Mouse (Mus musculus): ENCODE measurements around the gene Lenep. TPM values are rescaled to one million over a fixed set of nuclear protein-coding genes. Genes with fewer than 3 reads are reported as not detected.
"Not testable (repeated sequence)": the region's sequence is repeated elsewhere in the genome, so short reads cannot be mapped to it uniquely, and the experiment has no call there.

Gene Lenep
- not detected in 2 replicates for polyA plus RNA-seq (2015; fragmentation: Nextera tagmentation; extraction: Ambion mirVana)

DNA sequence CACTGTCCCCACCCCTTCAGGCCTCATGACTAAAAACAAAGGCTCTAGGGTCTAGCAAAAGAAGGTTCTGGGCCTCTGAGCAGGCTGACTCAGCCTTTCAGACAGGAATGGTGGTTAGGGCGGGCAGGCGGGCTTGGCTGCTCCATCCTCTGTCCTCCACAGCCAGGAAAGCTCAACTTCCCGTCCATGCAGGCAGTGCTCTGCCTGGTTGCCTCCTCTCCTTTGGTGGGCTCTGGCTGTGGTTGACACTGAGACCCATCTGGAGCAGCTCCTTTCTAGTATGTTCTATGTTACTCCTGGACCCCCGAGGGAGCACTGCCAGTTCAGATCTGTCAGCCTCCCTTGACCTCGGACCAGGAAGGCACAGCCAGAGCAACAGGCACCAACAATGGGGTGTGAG, at the start of gene Lenep:
Gene Lenep (minus strand): TSS at position 101 of the 400 bp plus-strand sequence.
- no peak for DNase-seq (ENCODE audit: low spot score)

DNA sequence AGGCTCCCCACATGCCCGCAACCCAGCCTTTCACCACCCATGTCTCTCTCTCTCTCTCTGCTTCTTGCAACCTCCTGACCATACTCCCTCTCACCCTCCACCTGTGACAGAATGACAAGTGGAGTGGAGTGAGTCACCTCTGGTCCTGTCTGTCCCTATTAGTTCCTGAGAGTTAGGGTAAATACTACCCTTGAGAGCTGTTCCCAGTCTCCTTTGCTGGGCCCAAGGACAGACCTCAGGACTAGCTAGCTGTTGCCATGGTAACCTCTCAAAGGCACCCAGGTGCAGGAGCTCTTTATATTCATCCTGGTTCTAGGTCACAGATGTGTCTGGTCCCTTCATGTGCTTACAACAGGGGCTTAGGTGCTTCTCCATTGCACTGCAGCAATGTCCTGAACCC, 49.3 kb upstream of the Lenep start:
- peak; percentile 85 for DNase-seq (ENCODE audit: low spot score)

DNA sequence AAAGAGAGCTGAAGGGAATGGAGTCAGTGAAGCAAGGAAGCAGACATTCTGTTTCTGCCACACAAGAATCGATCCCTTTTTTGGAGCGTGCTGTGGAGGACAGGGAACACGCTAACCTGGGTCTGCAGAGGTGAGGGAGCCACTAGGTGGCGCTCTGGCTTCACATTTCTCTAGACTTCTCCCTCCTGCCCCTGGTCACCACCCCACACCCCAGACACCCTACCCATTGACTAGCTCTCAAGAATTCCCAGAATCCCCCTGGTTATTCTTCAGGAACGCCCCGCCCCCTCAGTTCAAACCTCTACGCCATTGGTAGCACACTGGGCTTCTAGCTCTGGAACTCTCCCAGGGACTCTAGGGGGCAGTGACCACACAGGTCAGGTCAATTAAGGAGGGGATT, 46.9 kb upstream of the Lenep start:
- peak; percentile 71 for DNase-seq (ENCODE audit: low spot score)

DNA sequence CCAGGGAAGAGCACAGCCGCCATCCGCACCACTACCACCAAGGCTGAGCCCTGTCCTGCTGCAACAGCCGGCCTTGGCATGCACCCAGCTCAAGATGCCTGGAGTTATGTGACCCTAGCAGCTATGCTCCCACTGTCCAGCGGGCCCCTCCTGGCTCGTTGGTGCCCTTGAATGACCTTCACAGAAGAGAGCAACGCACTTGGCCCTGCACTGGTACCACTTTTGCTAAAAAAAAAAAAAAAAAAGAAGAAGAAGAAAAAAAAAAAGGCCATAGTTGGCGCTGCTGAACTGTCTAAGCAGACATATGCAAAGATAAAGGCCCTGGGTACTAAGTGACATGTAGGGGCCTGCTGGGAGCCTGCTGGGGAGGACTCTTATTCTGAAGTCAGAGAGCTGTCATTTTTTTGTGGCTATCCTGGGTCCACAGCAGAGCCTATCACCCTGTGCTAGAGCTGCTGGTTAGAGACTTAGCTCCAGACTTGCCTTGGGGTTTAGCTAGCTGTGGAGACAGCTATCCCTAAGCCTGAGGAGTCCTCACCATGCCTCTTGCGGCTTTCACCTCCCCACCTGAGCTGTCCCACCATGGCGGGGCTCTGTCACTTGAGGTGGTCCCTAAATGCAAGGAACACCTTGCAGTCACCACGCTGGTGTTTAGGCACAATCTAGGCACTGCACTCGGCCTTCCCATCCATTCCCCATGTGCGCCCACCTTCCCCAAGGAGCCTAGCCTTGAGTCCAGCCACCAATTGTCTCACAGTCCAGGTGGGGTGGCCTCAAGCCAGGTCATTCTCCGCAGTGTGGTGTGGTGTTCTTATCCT, 46.3 kb upstream of the Lenep start:
- DNase-seq (ENCODE audit: low spot score), result peak; percentile 66

GRCm38 (mm10) chr3:89440691-89441090, 38.1 kb upstream of the Lenep start:
- no peak for DNase-seq (ENCODE audit: low spot score)

DNA sequence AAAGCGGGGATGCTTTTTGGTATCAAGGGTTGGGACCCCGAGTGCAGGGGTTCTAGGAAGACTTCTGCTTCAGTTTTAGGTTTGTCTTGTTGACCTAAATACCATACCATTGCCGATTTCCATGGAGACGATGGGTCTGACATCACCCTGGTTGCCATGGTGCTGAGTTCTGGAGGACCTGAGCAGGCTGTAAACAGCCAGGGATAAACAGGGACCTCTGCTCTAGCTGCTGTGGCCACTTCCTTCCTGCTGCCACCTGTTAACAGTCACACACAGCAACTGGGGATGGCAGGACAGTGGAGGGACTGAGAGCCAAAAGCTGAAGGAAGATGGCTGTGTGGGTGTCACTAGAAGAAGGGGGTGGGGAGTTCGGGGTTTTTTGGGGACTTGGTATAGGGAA, 34.7 kb upstream of the Lenep start:
- peak; percentile 36 for DNase-seq (ENCODE audit: low spot score)

DNA sequence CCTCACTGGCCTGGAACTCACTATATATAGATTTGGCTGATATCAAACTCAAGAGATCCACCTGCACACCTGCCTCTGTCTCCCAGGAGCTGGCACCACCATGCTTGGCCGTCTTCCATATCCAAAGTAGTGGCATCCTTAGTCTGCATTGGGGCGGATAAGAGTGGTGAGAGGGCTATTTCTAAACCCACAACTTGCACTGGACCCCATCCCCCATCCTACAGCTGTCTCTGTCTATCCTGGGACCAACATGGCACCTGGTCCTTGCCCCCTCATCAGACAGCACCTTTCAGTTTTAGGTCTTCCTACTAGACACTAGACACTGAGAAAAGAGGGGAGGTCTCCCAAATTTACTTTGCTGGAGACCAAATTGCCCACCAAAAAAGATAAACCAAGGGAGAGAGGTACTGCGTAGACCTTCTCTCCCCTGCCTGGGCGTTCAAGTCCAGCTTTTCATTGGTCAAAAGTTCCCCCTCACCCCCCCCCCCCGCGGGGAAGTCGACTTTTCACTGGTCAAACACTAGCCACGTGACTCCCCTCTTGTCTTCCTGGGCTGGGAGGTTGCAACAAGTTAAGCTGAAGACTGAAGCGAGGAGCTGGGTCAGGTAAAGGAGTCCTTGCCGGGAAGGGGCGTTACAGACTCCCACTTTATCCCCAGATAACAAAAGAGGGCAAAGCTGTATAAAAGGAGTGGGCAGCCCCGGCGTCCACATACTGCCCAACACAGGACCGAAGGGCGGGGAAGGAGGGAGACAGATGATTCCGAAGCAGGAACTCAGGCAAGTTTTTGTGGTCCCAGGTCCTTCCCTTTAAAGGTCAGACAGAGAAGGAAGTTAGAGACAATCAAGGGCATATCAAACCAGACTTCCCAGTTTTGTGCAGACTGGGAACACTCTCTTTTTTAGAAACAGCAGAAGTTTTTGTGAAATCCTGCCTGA, 33.9 kb upstream of the Lenep start, which contains the start of gene Pbxip1:
Gene Pbxip1 (plus strand): TSS at position 531 of the 938 bp plus-strand sequence.
- DNase-seq (ENCODE audit: low spot score), result peak; percentile 74

GRCm38 (mm10) chr3:89435041-89435440, 32.4 kb upstream of the Lenep start:
- no peak for DNase-seq (ENCODE audit: low spot score)

- DNase-seq (ENCODE audit: low spot score), result no peak
Observed at GRCm38 (mm10) chr3:89434532-89434931, 31.9 kb upstream of the Lenep start.

GRCm38 (mm10) chr3:89432606-89433005, 30.0 kb upstream of the Lenep start:
- no peak for DNase-seq (ENCODE audit: low spot score)

DNA sequence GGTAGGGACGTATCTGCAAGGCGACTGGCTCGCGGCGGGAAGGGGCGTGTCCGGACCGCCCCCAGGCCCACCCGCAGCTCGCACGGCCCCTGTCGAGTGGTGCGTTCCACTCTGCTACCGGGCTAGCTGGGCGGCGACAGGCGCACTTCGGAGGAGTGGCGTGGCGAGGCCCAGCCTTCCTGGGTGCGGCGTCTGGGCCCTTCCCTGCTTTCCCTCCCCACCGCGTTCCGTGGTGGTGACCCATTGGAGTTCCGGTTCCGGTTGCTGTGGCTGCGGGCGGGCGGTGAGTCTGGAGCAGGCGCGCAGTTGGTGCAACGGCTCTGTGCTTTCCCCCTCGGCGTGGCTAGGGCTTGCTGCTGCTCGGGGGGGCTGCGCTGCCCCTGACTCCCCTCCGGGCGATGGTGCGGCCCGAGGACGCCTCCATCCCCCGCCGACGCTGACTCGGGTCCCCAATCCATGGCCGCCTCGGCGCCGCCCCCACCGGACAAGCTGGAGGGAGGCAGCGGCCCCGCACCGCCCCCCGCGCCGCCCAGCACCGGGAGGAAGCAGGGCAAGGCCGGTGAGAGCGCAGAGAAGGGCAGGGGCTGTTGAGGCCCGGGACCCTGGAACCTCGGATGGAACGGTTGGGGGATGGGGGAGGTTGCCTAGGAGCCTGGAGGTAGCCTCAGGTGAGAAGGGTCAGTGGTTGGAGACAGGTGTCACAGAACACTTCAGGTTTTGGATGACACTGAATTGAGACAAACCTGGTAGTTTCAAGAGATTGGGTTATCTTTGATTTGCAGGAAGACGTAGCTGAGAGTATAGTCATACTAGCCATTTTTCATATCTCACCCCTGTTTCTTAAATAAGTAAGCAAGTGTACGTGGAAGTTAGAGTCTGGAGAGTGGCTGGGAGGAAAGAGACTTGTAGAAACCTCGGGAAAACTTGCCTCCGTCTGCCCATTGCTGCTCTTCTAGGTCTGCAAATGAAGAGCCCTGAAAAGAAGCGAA, 27.9 kb upstream of the Lenep start, which contains the start of gene Pygo2:
Gene Pygo2 (plus strand): TSS at position 44 of the 989 bp plus-strand sequence.
- peak; percentile 91 for DNase-seq (ENCODE audit: low spot score)

DNA sequence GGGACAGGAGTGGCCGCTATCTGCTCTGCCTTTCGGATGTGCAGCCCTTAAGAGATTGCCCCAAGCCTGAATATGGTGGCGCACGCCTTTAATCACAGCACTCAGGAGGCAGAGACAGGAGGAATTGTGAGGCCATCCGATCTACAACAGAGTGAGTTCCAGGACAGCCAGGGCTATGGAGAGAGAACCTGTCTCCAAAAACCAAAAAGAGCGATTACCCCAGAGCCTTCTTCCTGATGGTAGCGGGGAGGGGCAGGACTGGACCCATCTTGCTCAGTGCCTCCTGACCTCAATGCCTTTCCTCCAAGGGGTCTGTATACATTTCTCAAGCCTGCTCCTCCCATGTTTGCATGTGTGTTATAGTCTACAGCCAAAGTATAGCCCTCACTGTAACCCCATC, 26.4 kb upstream of the Lenep start:
- not testable (repeated sequence) for DNase-seq (ENCODE audit: low spot score)

- DNase-seq (ENCODE audit: low spot score), result no peak
Observed at GRCm38 (mm10) chr3:89425876-89426275, 23.3 kb upstream of the Lenep start.

GRCm38 (mm10) chr3:89425141-89425525, 22.5 kb upstream of the Lenep start:
- DNase-seq (ENCODE audit: low spot score), result no peak

DNA sequence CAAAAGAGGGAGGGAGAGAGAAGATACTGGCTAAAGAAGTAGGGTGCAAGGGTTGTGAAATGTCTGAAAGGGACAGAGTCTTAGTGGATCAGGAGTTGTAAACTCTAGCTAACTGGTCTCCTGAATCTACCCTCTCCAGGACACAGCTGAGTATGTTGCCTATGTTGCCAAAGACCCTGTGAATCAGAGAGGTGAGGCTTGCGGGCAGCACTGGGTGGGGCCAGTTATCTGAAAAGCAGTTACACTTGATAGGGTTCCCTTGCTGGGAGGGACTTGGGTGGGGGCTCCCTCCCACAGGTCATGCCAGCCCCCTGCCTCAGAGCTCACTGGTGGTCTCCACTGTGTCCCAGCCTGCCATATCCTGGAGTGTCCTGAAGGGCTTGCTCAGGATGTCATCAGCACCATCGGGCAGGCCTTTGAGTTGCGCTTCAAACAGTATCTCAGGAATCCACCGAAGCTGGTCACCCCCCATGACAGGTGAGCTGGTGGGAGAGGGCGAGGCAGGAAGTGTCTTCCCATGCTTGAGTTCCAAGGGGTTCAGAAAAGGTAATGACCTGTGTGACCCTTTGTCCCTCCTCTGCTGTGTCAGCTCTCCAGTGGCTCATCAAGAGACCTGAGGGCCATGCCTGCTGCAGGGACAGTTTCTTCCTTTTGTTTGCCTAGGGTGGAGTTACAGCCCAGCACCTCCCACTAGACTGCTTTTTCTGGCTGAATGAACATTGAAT, 22.0 kb upstream of the Lenep start:
- DNase-seq (ENCODE audit: low spot score), result no peak

DNA sequence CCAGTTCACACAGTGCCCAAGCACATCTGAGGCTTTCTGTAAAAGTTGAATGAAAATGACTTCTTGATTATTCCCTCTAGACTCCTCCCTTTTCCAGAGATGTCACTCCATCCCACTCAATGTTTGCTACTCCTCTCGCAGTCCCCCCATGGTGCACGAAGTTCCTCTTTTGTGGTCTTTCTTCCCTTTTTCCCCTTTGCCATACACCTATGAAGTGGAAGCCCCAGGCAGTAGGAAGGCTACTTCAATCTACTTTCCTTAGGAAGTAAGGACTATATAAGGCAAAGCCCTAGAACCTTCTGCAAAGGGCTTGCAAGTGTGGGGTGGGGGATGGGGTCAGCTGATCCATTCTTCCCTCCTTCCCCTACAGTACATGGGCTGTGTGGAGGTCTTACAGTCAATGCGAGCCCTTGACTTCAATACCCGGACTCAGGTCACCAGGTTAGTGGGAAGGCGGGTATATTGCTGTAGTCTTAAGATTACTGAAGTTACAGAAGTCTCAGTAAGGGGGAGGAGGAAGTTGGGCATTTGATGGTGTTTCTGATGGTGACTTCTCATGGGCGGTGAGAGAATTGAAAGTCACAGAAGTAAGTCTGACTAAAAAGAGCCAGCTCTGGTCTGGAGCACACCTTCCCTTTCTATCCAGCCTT, 20.1 kb upstream of the Lenep start:
- no peak for DNase-seq (ENCODE audit: low spot score)

DNA sequence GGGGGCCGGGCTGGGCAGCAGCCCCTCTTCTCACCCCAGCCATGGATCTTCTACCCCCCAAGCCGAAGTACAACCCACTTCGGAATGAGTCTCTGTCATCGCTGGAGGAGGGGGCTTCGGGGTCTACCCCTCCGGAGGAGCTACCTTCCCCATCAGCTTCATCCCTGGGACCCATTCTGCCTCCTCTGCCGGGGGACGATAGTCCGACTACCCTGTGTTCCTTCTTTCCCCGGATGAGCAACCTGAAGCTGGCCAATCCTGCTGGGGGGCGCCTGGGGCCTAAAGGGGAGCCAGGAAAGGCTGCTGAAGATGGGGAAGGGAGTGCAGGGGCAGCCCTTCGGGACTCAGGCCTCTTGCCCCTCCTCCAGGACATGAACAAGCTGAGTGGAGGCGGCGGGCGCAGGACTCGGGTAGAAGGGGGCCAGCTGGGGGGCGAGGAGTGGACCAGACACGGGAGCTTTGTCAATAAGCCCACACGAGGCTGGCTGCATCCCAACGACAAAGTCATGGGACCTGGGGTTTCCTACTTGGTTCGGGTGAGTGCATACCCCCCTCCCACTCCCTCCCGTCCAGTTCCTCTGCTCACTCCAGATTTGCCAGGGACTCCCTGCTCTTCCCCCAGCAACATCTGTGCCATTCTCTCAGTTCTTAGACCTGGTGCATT, 19.3 kb upstream of the Lenep start:
- DNase-seq (ENCODE audit: low spot score), result no peak

- DNase-seq (ENCODE audit: low spot score), result no peak
Observed at GRCm38 (mm10) chr3:89421002-89421774, 18.6 kb upstream of the Lenep start.
